ENCODE assay signal across 8 mouse cellular contexts in genomic region chr10:126930270-126931121, GRCm38 (mm10). TPM values are rescaled to one million over a fixed set of nuclear protein-coding genes. Genes with fewer than 3 reads are reported as not detected.
DNase-seq lines count a peak whose midpoint lies in the region; ATAC-seq and TF ChIP-seq lines count a peak whose summit lies in the region.

No protein-coding gene starts in this region.

- H3K9ac ChIP-seq in hindbrain, embryonic 16.5 days (ENCODE audit: low read depth, low read length) = peak overlapping the region; percentile 37; the same call in 1 of the 2 replicates

- 32% methylated on average over 15 of the region's 15 CpGs for WGBS in hindbrain, embryonic 16.5 days

- peak; percentile 55; the same call in 1 of the 2 replicates for ATAC-seq in hindbrain, embryonic 16.5 days

- H3K9me3 ChIP-seq in hindbrain, embryonic 16.5 days (ENCODE audit: control insufficient read depth, low read length) = no peaks in the 10 kb centered on the region

- no peak for TF ChIP-seq CTCF in layer of hippocampus, adult 2 months (conservative IDR thresholded peaks at IDR 0.05)

- H3K36me3 ChIP-seq in hindbrain, embryonic 16.5 days (ENCODE audit: control insufficient read depth, insufficient read depth, low read length) = no peaks in the 10 kb centered on the region

- peaks cover 33% of the 10 kb centered on the region for H3K4me1 ChIP-seq in hindbrain, embryonic 16.5 days (ENCODE audit: control insufficient read depth, insufficient read depth, low read depth, low read length)

- H3K4me2 ChIP-seq in hindbrain, embryonic 16.5 days (ENCODE audit: low read length) = peak overlapping the region; percentile 0; the same call in 1 of the 2 replicates

- H3K27me3 ChIP-seq in hindbrain, embryonic 16.5 days (replicated peaks; ENCODE audit: control insufficient read depth, insufficient read depth, low read length) = peaks cover 3% of the 10 kb centered on the region; the same call in 1 of the 2 replicates

- no peak overlapping the region for H3K4me3 ChIP-seq in layer of hippocampus, adult 2 months
- H3K4me3 ChIP-seq in hindbrain, embryonic 16.5 days (ENCODE audit: low read length) = no peak overlapping the region

- H3K27ac ChIP-seq in layer of hippocampus, adult 2 months = peak overlapping the region; percentile 100
- peak overlapping the region; percentile 75 for H3K27ac ChIP-seq in hindbrain, embryonic 16.5 days (ENCODE audit: low read depth, low read length)

- DNase-seq in layer of hippocampus, adult 2 months (ENCODE audit: low spot score in 2 of 2) = no peak
- DNase-seq in layer of hippocampus, adult 9-11 months = no peak
- peak; percentile 35 for DNase-seq in fibroblast of lung, adult 2 months (ENCODE audit: low read depth)
- peak; percentile 56 to 81 for DNase-seq in lung, postnatal 4 days
- peak; percentile 59 for DNase-seq in testis, postnatal 14 days (ENCODE audit: low spot score)
- DNase-seq in layer of hippocampus, postnatal 25 days (ENCODE audit: extremely low spot score in 1 of 2, low spot score in 1 of 2) = no peak
- DNase-seq in right cerebral cortex, adult 18-20 months = no peak

RNA-seq across cellular contexts. Expression of gene Atp23, which starts 29.3 kb away (rescaled TPM):
- total RNA-seq in layer of hippocampus, adult 2 months (2021) = 1 to 10 TPM; 9.0 to 10.0 TPM
- polyA plus RNA-seq in hindbrain, embryonic 16.5 days (2015; fragmentation: Nextera tagmentation; extraction: Ambion mirVana) = 14.5 and 17.2 TPM in 2 replicates
- 1 to 10 TPM; 8.4 to 9.6 TPM for total RNA-seq in layer of hippocampus, postnatal 25 days (2021)

RNA-seq across cellular contexts. Expression of gene Ctdsp2, which starts 48.0 kb away (rescaled TPM):
- 100 to 1,000 TPM; 106 to 116 TPM for total RNA-seq in layer of hippocampus, adult 2 months (2021)
- polyA plus RNA-seq in hindbrain, embryonic 16.5 days (2015; fragmentation: Nextera tagmentation; extraction: Ambion mirVana) = 13.7 and 18.1 TPM in 2 replicates
- 100 to 1,000 TPM in 1 of 2 experiments, 10 to 100 TPM in 1; 98.6 to 118 TPM for total RNA-seq in layer of hippocampus, postnatal 25 days (2021)

Comparison
In these comparisons a context has a peak if more than half of its experiments do, and no peak if none do; other contexts are left out.
1. DNase-seq: peak in fibroblast of lung, adult 2 months (single experiment), lung, postnatal 4 days (2 of 2) and testis, postnatal 14 days (single experiment); none in layer of hippocampus, adult 2 months (0 of 2), layer of hippocampus, adult 9-11 months (single experiment), layer of hippocampus, postnatal 25 days (0 of 2) and right cerebral cortex, adult 18-20 months (single experiment).